Mouse (Mus musculus) left cerebral cortex, adult 9 months (tissue): ENCODE measurements at regions not wholly inside any gene's neighbourhood (a gene's known extent, or its start where the extent isn't known, plus 50 kb on each side); places are given as distances from the start of the nearest gene placed in this dataset.
"Not testable (repeated sequence)": the region's sequence is repeated elsewhere in the genome, so short reads cannot be mapped to it uniquely, and the experiment has no call there.

Experiments
- DNase-seq, 2 experiments: peaks; one replicate each; pipeline ENCODE4 v3.0.0; 2022; ENCODE audit warnings: low spot score in 2 of 2

- DNase-seq: no peak
Observed at GRCm38 (mm10) chr4:10670846-10671428, 203.4 kb upstream of the 2610301B20Rik start.

DNA sequence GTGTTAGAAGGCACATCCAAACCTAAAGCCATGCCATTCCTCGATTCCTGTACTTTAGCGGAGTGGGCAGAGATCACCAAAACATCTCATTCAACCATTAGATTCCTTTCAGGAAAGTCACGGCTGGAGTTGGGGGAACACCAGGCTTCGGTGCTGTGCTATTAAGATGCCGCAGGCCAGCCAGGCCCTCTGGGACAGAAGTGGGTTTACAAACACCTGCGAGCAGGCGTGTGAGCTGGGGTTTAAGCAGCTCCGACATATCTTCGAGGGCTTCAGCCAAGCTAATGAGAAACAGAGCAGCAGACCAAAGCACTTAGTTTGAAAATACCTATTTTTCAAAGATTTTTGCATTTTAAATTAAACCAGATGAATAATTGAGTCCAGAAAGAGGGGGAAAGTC lies 183.2 kb upstream of the 2610301B20Rik start:
- DNase-seq: no peak

DNA sequence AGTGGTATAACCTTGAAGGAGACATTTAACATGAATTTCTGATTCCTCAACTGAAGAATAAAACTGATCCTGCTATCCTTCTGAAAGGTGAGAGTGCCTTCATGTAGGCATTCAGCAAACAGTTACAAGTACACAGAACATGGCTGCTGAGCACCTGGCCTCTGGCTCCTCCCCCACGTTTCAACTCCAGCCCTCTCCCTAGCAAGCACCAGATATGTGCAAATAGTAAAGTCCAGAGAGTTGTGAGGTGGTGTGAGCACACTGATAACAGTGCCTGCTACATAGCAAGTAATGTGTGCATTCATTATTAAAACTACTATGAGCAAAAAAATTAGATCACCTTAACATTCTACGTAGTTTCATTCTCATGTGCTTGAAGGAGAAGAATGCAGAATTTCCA lies 181.4 kb upstream of the 2610301B20Rik start:
- no peak for DNase-seq

DNA sequence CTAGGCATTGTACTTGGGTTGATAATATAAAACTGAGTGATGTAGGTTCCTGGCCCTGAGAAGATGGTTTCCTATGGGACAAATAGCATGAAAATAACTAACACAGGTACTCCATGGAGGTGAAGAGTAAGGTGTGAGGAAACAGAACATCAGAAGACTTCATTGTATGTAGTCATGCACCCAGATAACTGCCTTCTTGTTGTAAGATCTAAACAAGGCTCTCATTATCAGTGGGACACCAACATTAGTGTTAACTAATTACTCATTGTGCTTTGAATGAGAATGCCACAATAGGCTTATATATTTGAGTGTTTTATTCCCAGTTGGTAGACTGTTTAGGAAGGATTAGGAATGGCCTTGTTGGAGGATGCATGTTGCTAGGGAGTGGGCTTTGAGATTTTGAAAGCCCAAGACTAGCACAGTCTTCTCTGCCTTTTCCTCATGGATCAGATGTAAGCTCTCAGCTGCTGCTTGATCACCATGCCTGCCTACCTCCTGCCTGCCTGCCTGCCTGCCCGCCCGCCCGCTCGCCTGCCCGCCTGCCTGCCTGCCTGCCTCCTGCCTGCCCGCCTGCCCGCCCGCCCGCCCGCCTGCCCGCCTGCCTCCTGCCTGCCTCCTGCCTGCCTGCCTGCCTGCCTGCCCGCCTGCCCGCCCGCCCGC lies 180.7 kb upstream of the 2610301B20Rik start:
- DNase-seq: no peak

DNA sequence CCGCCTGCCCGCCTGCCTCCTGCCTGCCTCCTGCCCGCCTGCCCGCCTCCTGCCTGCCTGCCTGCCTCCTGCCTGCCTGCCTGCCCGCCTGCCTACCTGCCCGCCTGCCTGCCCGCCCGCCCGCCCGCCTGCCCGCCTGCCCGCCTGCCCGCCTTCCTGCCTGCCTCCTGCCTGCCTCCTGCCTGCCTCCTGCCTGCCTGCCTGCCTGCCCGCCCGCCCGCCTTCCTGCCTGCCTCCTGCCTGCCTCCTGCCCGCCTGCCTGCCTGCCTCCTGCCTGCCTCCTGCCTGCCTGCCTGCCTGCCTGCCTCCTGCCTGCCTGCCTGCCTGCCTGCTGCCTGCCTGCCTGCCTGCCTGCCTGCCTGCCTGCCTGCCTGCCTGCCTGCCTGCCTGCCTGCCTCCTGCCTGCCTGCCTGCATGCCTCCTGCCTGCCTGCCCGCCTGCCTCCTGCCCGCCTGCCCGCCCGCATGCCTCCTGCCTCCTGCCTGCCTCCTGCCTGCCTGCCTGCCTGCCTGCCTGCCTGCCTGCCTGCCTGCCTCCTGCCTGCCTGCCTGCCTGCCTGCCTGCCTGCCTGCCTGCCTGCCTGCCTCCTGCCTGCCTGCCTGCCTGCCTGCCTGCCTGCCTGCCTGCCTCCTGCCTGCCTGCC lies 180.1 kb upstream of the 2610301B20Rik start:
- DNase-seq: not testable (repeated sequence)

GRCm38 (mm10) chr4:10697225-10697836 lies 177.0 kb upstream of the 2610301B20Rik start:
- DNase-seq: no peak

- no peak for DNase-seq
Observed at GRCm38 (mm10) chr4:10698637-10699036, 175.7 kb upstream of the 2610301B20Rik start.

DNA sequence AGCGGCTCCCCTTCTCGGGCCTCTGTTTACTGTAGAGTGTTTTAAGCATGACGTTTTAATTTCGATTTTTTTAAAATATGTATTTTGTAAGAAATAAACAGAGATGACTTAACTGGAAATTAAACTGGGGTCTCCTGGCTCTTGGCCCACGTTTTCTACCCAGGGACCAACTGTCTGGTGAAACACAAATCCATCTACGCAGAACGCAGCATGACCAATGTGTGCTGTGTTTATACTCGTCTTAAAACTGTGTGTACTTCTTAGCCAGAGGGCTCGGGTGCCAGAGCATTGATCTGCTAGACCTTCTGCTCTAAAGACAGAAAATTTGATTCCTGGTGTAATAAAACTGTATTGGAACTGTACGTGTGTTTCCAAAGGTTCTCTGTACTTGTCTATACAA lies 172.8 kb upstream of the 2610301B20Rik start:
- no peak for DNase-seq

GRCm38 (mm10) chr4:10703212-10703611 lies 171.1 kb upstream of the 2610301B20Rik start:
- no peak for DNase-seq

GRCm38 (mm10) chr4:10707016-10707657 lies 167.2 kb upstream of the 2610301B20Rik start:
- no peak for DNase-seq

DNA sequence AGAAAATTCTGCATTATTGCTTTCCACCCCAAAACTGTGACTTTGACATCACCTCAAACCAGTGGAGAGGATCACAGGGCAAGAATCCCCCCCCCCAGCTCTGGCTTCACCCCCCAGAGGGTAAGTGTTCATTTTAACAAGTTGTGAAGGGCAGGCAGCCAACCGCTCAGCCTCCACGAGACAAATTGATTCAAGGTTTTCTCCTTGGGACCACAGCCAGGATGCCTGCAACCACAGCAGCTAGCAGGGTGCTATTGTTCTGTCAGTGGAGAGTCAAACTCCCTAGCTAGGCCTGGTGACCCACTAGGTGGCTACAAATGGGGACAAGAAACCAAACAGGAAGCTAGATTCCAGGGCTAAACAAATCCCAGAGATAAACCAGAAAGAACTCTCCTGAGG lies 166.6 kb upstream of the 2610301B20Rik start:
- no peak for DNase-seq

DNA sequence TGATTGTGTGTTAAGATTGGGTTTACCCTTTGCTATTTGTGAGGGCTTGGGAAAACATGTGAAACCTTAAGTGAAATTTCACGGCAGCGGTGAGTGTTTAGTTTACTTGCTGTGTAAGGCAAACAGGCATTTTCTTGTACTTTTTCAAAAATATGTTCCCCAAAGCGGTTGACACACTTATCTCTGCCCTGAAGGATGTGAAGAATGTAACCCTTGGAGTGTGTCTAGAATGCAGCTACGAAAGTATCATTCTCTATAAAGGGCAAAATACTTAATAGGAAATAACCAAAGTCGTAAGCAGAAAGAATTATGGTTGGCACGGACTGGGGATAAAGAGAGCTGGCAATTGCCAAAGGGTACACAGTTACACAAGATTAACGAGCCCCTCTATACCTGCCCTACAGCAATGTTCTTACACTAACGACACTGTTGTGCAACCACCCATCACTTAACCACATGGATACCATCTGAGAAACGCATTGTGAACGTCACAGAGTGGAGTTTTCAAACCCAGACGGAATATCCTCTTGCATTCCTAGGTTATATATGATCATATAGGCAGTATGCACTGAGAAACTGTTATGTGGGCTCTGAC lies 162.3 kb upstream of the 2610301B20Rik start:
- no peak for DNase-seq

GRCm38 (mm10) chr4:10723341-10723740 lies 151.0 kb upstream of the 2610301B20Rik start:
- no peak for DNase-seq

- no peak for DNase-seq
Observed at GRCm38 (mm10) chr4:10727894-10728293, 146.4 kb upstream of the 2610301B20Rik start.

GRCm38 (mm10) chr4:10745207-10745606 lies 129.1 kb upstream of the 2610301B20Rik start:
- no peak for DNase-seq

DNA sequence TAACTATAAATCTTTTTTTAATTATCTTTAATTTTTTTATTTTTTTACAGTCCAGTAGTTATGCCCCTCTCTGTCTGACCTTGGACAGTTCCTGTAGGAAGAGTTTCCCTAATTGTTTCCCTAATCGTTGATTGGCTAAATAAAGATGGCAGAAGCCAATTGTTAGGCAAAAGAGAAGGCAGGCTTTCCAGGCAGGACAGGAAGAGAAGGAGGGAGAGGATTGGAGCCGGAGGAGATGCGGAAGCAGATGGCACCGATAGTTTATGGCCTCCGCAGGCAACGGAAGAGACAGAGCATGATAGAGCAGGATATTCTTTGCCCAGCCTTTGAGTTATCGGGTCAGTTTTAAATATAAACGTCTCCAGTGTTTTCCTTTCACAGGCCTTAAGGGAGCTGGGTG lies 125.5 kb upstream of the 2610301B20Rik start:
- DNase-seq: no peak

GRCm38 (mm10) chr4:10750377-10751062 lies 123.8 kb upstream of the 2610301B20Rik start:
- not testable (repeated sequence) for DNase-seq

- DNase-seq: no peak
Observed at GRCm38 (mm10) chr4:10753176-10753575, 121.1 kb upstream of the 2610301B20Rik start.

GRCm38 (mm10) chr4:10759491-10759890 lies 114.8 kb upstream of the 2610301B20Rik start:
- no peak for DNase-seq

DNA sequence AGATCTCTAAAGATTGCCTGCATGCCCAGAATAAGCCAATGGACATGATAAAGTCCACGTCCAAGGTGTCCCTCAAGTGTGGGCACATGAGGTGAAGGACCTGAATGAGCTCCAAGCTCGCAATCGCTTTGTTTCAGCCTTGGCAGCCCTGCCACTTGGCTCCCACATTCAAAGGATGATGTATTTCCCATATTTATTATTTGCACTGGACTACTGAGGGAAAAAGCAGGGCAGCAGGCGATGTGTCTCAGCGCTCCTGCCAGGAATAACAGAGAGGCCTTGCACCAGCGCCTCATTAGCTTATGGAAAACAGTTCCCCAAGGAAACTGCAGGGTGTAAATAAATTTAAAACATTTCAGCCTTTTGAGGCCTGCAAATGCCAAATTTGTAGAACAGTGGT lies 106.6 kb upstream of the 2610301B20Rik start:
- DNase-seq: no peak

GRCm38 (mm10) chr4:10770026-10770643 lies 104.2 kb upstream of the 2610301B20Rik start:
- DNase-seq: no peak
